Mouse (Mus musculus): ENCODE data around the gene Dpf2. TPM values are rescaled to one million over a fixed set of nuclear protein-coding genes. Genes with fewer than 3 reads are reported as not detected.

The Dpf2 gene
- polyA plus RNA-seq, 1 experiment from 2014 or later, result 167 TPM

Other genes starting within 250 kb of the Dpf2 start
- gene Sipa1, start 249.3 kb downstream of the Dpf2 start, polyA plus RNA-seq (2014; fragmentation: Nextera tagmentation; extraction: Ambion mirVana), result 17.4 and 26.8 TPM in 2 replicates
- gene Map3k11, start 224.3 kb downstream of the Dpf2 start, polyA plus RNA-seq (2014; fragmentation: Nextera tagmentation; extraction: Ambion mirVana), result 26.8 and 33.6 TPM in 2 replicates
- 31.2 and 35.4 TPM in 2 replicates for gene Pcnx3, start 224.1 kb downstream of the Dpf2 start, polyA plus RNA-seq (2014; fragmentation: Nextera tagmentation; extraction: Ambion mirVana)
- gene Kcnk7, start 208.6 kb downstream of the Dpf2 start, polyA plus RNA-seq (2014; fragmentation: Nextera tagmentation; extraction: Ambion mirVana), result 0.39 and 0.42 TPM in 2 replicates
- 8.8 and 11.5 TPM in 2 replicates for gene Ehbp1l1, start 186.7 kb downstream of the Dpf2 start, polyA plus RNA-seq (2014; fragmentation: Nextera tagmentation; extraction: Ambion mirVana)
- 92.8 and 114 TPM in 2 replicates for gene Fam89b, start 183.4 kb downstream of the Dpf2 start, polyA plus RNA-seq (2014; fragmentation: Nextera tagmentation; extraction: Ambion mirVana)
- gene Ltbp3, start 172.1 kb downstream of the Dpf2 start, polyA plus RNA-seq (2014; fragmentation: Nextera tagmentation; extraction: Ambion mirVana), result 14.9 and 27.1 TPM in 2 replicates
- gene Scyl1, start 141.6 kb downstream of the Dpf2 start, polyA plus RNA-seq (2014; fragmentation: Nextera tagmentation; extraction: Ambion mirVana), result 54.7 and 73.5 TPM in 2 replicates
- 17.4 and 26.5 TPM in 2 replicates for gene Frmd8, start 37.7 kb downstream of the Dpf2 start, polyA plus RNA-seq (2014; fragmentation: Nextera tagmentation; extraction: Ambion mirVana)
- 3.3 and 3.5 TPM in 2 replicates for gene Slc25a45, start 35.2 kb downstream of the Dpf2 start, polyA plus RNA-seq (2014; fragmentation: Nextera tagmentation; extraction: Ambion mirVana)
- 2.9 and 4.0 TPM in 2 replicates for gene Tigd3, start 18.9 kb downstream of the Dpf2 start, polyA plus RNA-seq (2014; fragmentation: Nextera tagmentation; extraction: Ambion mirVana)
- gene Cdc42ep2, start 11.8 kb upstream of the Dpf2 start, polyA plus RNA-seq (2014; fragmentation: Nextera tagmentation; extraction: Ambion mirVana), result 10.5 and 10.8 TPM in 2 replicates
- 74.2 and 95.3 TPM in 2 replicates for gene Pola2, start 51.2 kb upstream of the Dpf2 start, polyA plus RNA-seq (2014; fragmentation: Nextera tagmentation; extraction: Ambion mirVana)
- not detected in 2 replicates for gene Slc22a20, start 73.1 kb upstream of the Dpf2 start, polyA plus RNA-seq (2014; fragmentation: Nextera tagmentation; extraction: Ambion mirVana)
- 6.3 and 8.6 TPM in 2 replicates for gene Capn1, start 102.9 kb upstream of the Dpf2 start, polyA plus RNA-seq (2014; fragmentation: Nextera tagmentation; extraction: Ambion mirVana)
- gene Syvn1, start 133.6 kb upstream of the Dpf2 start, polyA plus RNA-seq (2014; fragmentation: Nextera tagmentation; extraction: Ambion mirVana), result 23.5 and 32.8 TPM in 2 replicates
- 77.3 and 89.5 TPM in 2 replicates for gene Mrpl49, start 144.8 kb upstream of the Dpf2 start, polyA plus RNA-seq (2014; fragmentation: Nextera tagmentation; extraction: Ambion mirVana)
- gene Fau, start 144.8 kb upstream of the Dpf2 start, polyA plus RNA-seq (2014; fragmentation: Nextera tagmentation; extraction: Ambion mirVana), result 839 and 1,033 TPM in 2 replicates
- gene Znhit2, start 148.2 kb upstream of the Dpf2 start, polyA plus RNA-seq (2014; fragmentation: Nextera tagmentation; extraction: Ambion mirVana), result 38.6 and 44.4 TPM in 2 replicates
- 22.1 and 24.6 TPM in 2 replicates for gene Tm7sf2, start 155.4 kb upstream of the Dpf2 start, polyA plus RNA-seq (2014; fragmentation: Nextera tagmentation; extraction: Ambion mirVana)
- 60.8 and 75.0 TPM in 2 replicates for gene Vps51, start 164.2 kb upstream of the Dpf2 start, polyA plus RNA-seq (2014; fragmentation: Nextera tagmentation; extraction: Ambion mirVana)
- not detected in 2 replicates for gene Tmem262, start 167.0 kb upstream of the Dpf2 start, polyA plus RNA-seq (2014; fragmentation: Nextera tagmentation; extraction: Ambion mirVana)
- 1.1 and 1.5 TPM in 2 replicates for gene Gm28374, start 169.2 kb upstream of the Dpf2 start, polyA plus RNA-seq (2014; fragmentation: Nextera tagmentation; extraction: Ambion mirVana)
- 81.0 and 82.3 TPM in 2 replicates for gene Zfpl1, start 171.9 kb upstream of the Dpf2 start, polyA plus RNA-seq (2014; fragmentation: Nextera tagmentation; extraction: Ambion mirVana)
- 43.1 and 53.5 TPM in 2 replicates for gene Cdca5, start 172.0 kb upstream of the Dpf2 start, polyA plus RNA-seq (2014; fragmentation: Nextera tagmentation; extraction: Ambion mirVana)
- gene AC131692.1, start 181.4 kb upstream of the Dpf2 start, polyA plus RNA-seq (2014; fragmentation: Nextera tagmentation; extraction: Ambion mirVana), result 0.47 and 1.7 TPM in 2 replicates
- 0.44 and 0.60 TPM in 2 replicates for gene Naaladl1, start 192.8 kb upstream of the Dpf2 start, polyA plus RNA-seq (2014; fragmentation: Nextera tagmentation; extraction: Ambion mirVana)
- gene Sac3d1, start 205.6 kb upstream of the Dpf2 start, polyA plus RNA-seq (2014; fragmentation: Nextera tagmentation; extraction: Ambion mirVana), result 56.1 and 64.4 TPM in 2 replicates
- 29.6 and 37.0 TPM in 2 replicates for gene Snx15, start 215.3 kb upstream of the Dpf2 start, polyA plus RNA-seq (2014; fragmentation: Nextera tagmentation; extraction: Ambion mirVana)
- gene Batf2, start 228.0 kb upstream of the Dpf2 start, polyA plus RNA-seq (2014; fragmentation: Nextera tagmentation; extraction: Ambion mirVana), result 0.15 TPM in 1 of 2 replicates, not detected in the other
- gene Arl2, start 228.5 kb upstream of the Dpf2 start, polyA plus RNA-seq (2014; fragmentation: Nextera tagmentation; extraction: Ambion mirVana), result 82.6 and 98.8 TPM in 2 replicates

All from kidney, embryonic 14.5 days (tissue).